Mouse (Mus musculus): Measurements from ENCODE around the gene Actc1. TPM values are rescaled to one million over a fixed set of nuclear protein-coding genes. Genes with fewer than 3 reads are reported as not detected.

Gene Actc1
- polyA plus RNA-seq, 2 experiments: 1.4 to 1.6 TPM

DNA sequence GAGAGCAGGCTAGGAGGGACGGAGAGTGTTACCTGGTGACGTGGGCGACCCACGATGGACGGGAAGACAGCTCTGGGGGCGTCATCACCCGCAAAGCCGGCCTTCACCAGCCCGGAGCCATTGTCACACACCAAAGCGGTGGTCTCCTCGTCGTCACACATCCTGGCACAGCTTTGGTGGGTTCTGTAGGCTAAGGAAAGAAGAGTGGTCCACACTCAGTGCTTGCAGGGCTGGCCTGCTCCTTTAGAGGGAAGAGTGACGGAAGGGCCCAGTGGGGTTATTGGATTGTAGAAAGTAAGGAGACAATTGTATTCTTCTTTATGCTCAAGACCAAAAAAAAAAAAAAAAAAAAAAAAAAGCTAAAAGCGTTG is 1.5 kb downstream of the Actc1 start:
- DNase-seq (ENCODE audit: low read depth in 3 of 3, low spot score in 3 of 3): no peak
- 76% methylated on average over 14 of the region's 14 CpGs for WGBS (ENCODE audit: insufficient replicate concordance)
- TF ChIP-seq CTCF (IDR thresholded peaks at IDR 0.05; ENCODE audit: low read depth): no peak
- TF ChIP-seq EP300 (IDR thresholded peaks at IDR 0.05; ENCODE audit: low read depth): no peak

DNA sequence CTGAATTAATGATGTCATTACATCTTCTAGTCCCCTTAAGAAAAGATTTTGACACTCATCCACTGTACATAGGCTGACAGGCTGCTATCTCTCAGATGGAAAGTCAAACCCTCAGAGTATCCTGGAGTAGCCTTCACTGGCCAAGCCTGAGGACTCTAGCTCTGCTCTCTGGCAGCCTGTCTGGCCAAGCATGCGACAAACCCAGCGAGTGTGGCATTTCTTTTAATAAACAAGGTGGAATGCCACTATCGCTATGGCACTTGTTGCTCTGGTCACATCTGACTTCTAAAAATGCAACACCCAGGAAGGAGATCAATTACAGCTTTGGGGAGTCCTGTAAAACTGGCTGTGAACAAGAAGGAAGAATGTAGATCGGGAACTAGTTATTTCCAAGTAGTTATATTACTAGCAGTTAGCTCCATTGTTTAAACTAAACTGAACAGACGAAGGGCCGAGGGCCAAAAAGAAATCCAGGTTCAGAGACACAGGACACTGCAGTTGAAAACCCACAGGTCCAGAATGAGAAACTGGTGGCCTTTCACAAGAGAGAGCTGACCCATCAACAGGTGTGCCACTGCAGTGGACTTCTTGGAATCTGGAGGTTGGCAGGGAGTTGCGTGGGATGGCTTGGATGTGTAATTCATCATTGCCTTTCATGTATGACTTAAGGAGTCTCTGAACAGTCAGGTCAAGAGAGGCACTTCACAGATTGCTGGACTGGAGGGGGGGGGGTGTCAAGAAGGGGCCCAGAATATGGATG is 2.1 kb downstream of the Actc1 start:
- Histone ChIP-seq H3K4me1 (replicated peaks; ENCODE audit: control insufficient read depth in 2 of 2, insufficient read depth in 2 of 2, low read length in 1 of 2) (no peaks in the 10 kb centered on the region), H3K27me3 (ENCODE audit: control insufficient read depth, insufficient read depth, low read length) (no peaks in the 10 kb centered on the region), H3K9me3 (ENCODE audit: control insufficient read depth, low read length) (no peaks in the 10 kb centered on the region), H3K4me2 (ENCODE audit: low read depth) (no peak overlapping the region), H3K9ac (replicated peaks) (no peak overlapping the region), H3K27ac (no peak overlapping the region), H3K4me3 (ENCODE audit: insufficient read depth in 1 of 2, low read depth in 2 of 2, low read length in 2 of 2) (no peak overlapping the region), H3K36me3 (replicated peaks; ENCODE audit: control insufficient read depth, insufficient read depth, low read depth) (no peaks in the 10 kb centered on the region)
- TF ChIP-seq EP300 (IDR thresholded peaks at IDR 0.05; ENCODE audit: low read depth) (no peak), CTCF (IDR thresholded peaks at IDR 0.05; ENCODE audit: low read depth) (no peak)
- WGBS (ENCODE audit: insufficient replicate concordance): 77% methylated on average over 7 of the region's 7 CpGs
- no peak for ATAC-seq (ENCODE audit: insufficient read depth)
- DNase-seq (ENCODE audit: low read depth in 3 of 3, low spot score in 3 of 3): no peak

More for the DNA sequence above, 1.5 kb downstream of the Actc1 start:
- H3K9ac ChIP-seq (replicated peaks): no peak overlapping the region
- H3K4me3 ChIP-seq (ENCODE audit: insufficient read depth in 1 of 2, low read depth in 2 of 2, low read length in 2 of 2): no peak overlapping the region
- H3K27ac ChIP-seq: no peak overlapping the region
- no peak overlapping the region for H3K4me2 ChIP-seq (ENCODE audit: low read depth)
- no peak for ATAC-seq (ENCODE audit: insufficient read depth)
- no peaks in the 10 kb centered on the region for H3K9me3 ChIP-seq (ENCODE audit: control insufficient read depth, low read length)
- no peaks in the 10 kb centered on the region for H3K36me3 ChIP-seq (replicated peaks; ENCODE audit: control insufficient read depth, insufficient read depth, low read depth)
- no peaks in the 10 kb centered on the region for H3K27me3 ChIP-seq (ENCODE audit: control insufficient read depth, insufficient read depth, low read length)
- no peaks in the 10 kb centered on the region for H3K4me1 ChIP-seq (replicated peaks; ENCODE audit: control insufficient read depth in 2 of 2, insufficient read depth in 2 of 2, low read length in 1 of 2)

DNA sequence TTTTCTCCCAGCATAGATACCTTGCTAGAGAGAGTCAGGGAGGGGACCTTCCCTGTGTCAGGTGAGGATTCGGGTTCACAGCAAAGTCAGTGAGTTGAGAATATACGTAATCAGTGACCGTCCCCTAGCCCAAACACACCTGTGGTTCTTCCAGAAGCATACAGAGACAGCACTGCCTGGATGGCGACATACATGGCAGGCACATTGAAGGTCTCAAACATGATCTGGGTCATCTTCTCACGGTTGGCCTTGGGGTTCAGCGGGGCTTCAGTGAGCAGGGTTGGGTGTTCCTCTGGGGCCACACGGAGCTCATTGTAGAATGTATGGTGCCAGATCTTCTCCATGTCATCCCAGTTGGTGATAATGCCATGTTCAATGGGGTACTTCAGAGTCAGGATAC is 3.2 kb downstream of the Actc1 start:
- Histone ChIP-seq H3K27me3 (ENCODE audit: control insufficient read depth, insufficient read depth, low read length) (no peaks in the 10 kb centered on the region), H3K27ac (no peak overlapping the region), H3K4me3 (ENCODE audit: insufficient read depth in 1 of 2, low read depth in 2 of 2, low read length in 2 of 2) (no peak overlapping the region), H3K4me2 (ENCODE audit: low read depth) (no peak overlapping the region), H3K36me3 (replicated peaks; ENCODE audit: control insufficient read depth, insufficient read depth, low read depth) (no peaks in the 10 kb centered on the region), H3K4me1 (replicated peaks; ENCODE audit: control insufficient read depth in 2 of 2, insufficient read depth in 2 of 2, low read length in 1 of 2) (no peaks in the 10 kb centered on the region), H3K9me3 (ENCODE audit: control insufficient read depth, low read length) (no peaks in the 10 kb centered on the region), H3K9ac (replicated peaks) (no peak overlapping the region)
- ATAC-seq (ENCODE audit: insufficient read depth) (no peak), DNase-seq (ENCODE audit: low read depth in 3 of 3, low spot score in 3 of 3) (no peak)
- WGBS (ENCODE audit: insufficient replicate concordance): 67% methylated on average over 7 of the region's 7 CpGs
- TF ChIP-seq EP300 (IDR thresholded peaks at IDR 0.05; ENCODE audit: low read depth) (no peak), CTCF (IDR thresholded peaks at IDR 0.05; ENCODE audit: low read depth) (no peak)

DNA sequence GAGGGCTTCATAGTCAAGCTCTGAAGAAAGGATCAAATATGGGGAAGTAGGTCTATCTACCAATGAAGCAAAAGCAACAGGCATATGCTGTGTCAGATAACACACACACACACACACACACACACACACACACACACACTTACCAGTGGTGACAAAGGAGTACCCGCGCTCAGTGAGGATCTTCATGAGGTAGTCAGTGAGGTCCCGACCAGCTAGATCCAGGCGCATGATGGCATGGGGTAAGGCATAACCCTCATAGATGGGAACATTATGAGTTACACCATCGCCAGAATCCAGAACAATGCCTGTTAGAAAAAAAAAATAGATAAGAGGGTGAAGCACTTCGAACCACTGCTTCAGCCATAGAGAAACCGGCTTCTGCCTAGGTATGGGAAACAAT is 4.0 kb downstream of the Actc1 start:
- Histone ChIP-seq H3K36me3 (replicated peaks; ENCODE audit: control insufficient read depth, insufficient read depth, low read depth) (no peaks in the 10 kb centered on the region), H3K4me2 (ENCODE audit: low read depth) (no peak overlapping the region), H3K4me1 (replicated peaks; ENCODE audit: control insufficient read depth in 2 of 2, insufficient read depth in 2 of 2, low read length in 1 of 2) (no peaks in the 10 kb centered on the region), H3K27me3 (ENCODE audit: control insufficient read depth, insufficient read depth, low read length) (no peaks in the 10 kb centered on the region), H3K9ac (replicated peaks) (no peak overlapping the region), H3K4me3 (ENCODE audit: insufficient read depth in 1 of 2, low read depth in 2 of 2, low read length in 2 of 2) (no peak overlapping the region), H3K27ac (no peak overlapping the region), H3K9me3 (ENCODE audit: control insufficient read depth, low read length) (no peaks in the 10 kb centered on the region)
- TF ChIP-seq CTCF (IDR thresholded peaks at IDR 0.05; ENCODE audit: low read depth): no peak
- TF ChIP-seq EP300 (IDR thresholded peaks at IDR 0.05; ENCODE audit: low read depth): no peak
- DNase-seq (ENCODE audit: low read depth in 3 of 3, low spot score in 3 of 3): no peak
- 67% methylated on average over 7 of the region's 7 CpGs for WGBS (ENCODE audit: insufficient replicate concordance)
- no peak for ATAC-seq (ENCODE audit: insufficient read depth)

DNA sequence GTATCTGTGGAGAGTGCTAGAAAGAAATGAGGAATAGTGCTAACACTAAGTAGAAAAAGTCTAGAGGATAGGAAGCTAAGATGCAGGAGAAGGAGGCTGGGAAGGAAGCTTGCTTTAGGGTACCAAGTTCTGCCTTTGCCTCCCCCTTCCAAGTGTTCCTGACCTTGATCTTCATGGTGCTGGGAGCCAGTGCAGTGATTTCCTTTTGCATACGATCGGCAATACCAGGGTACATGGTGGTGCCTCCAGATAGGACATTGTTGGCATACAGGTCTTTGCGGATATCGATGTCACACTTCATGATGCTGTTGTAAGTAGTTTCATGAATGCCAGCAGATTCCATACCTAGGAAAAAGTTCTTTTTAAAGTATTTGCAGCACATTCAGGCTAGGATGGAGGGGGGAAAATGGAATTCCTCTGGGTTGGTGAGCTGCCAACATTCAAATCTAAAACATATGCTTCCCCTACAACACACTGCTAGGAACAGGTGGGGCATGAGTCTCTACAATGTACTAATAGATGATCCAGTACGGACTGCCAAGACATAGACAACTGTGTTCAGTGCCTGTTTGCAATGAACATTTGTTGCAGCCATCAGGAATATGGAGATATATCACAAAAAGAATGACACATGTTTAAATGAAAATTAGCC is 5.3 kb downstream of the Actc1 start:
- DNase-seq (ENCODE audit: low read depth in 3 of 3, low spot score in 3 of 3): no peak
- Histone ChIP-seq H3K9me3 (ENCODE audit: control insufficient read depth, low read length) (no peaks in the 10 kb centered on the region), H3K27ac (no peak overlapping the region), H3K4me1 (replicated peaks; ENCODE audit: control insufficient read depth in 2 of 2, insufficient read depth in 2 of 2, low read length in 1 of 2) (no peaks in the 10 kb centered on the region), H3K4me3 (ENCODE audit: insufficient read depth in 1 of 2, low read depth in 2 of 2, low read length in 2 of 2) (no peak overlapping the region), H3K4me2 (ENCODE audit: low read depth) (no peak overlapping the region), H3K36me3 (replicated peaks; ENCODE audit: control insufficient read depth, insufficient read depth, low read depth) (no peaks in the 10 kb centered on the region), H3K9ac (replicated peaks) (no peak overlapping the region), H3K27me3 (ENCODE audit: control insufficient read depth, insufficient read depth, low read length) (no peaks in the 10 kb centered on the region)
- TF ChIP-seq EP300 (IDR thresholded peaks at IDR 0.05; ENCODE audit: low read depth) (no peak), CTCF (IDR thresholded peaks at IDR 0.05; ENCODE audit: low read depth) (no peak)
- ATAC-seq (ENCODE audit: insufficient read depth): no peak
- WGBS (ENCODE audit: insufficient replicate concordance): 60% methylated on average over 5 of the region's 5 CpGs

All from liver, embryonic 14.5 days (tissue).